Mouse (Mus musculus): Measurements from ENCODE around the gene Gcnt2. TPM values are rescaled to one million over a fixed set of nuclear protein-coding genes. Genes with fewer than 3 reads are reported as not detected.

Gene Gcnt2
- total RNA-seq, 1 experiment = 21.8 TPM

GRCm38 (mm10) chr13:40846375-40846774 lies 13.2 kb upstream of the Gcnt2 start:
- DNase-seq (ENCODE audit: low read depth, low spot score) = no peak
- H3K4me3 ChIP-seq (ENCODE audit: insufficient read depth in 1 of 2, low read depth in 1 of 2, low read length in 2 of 2, poor library complexity in 1 of 2, severe bottlenecking in 1 of 2) = no peak overlapping the region
- H3K36me3 ChIP-seq (ENCODE audit: control insufficient read depth, insufficient read depth, low read length, poor library complexity, severe bottlenecking) = no peaks in the 10 kb centered on the region
- H3K4me1 ChIP-seq (ENCODE audit: control insufficient read depth in 2 of 2, insufficient read depth in 2 of 2, low read length in 2 of 2, poor library complexity in 1 of 2) = peaks cover 0 to 7% of the 10 kb centered on the region in 2 experiments; a peak in 1 of 4 replicates
- no peak overlapping the region for H3K9ac ChIP-seq (ENCODE audit: insufficient read depth, low read depth, low read length, poor library complexity, severe bottlenecking)
- H3K27ac ChIP-seq (ENCODE audit: insufficient read depth, low read depth, low read length, poor library complexity, severe bottlenecking) = no peak overlapping the region
- TF ChIP-seq CHD2 (IDR thresholded peaks at IDR 0.05; ENCODE audit: low read depth, low read length) (no peak), ZC3H11A (IDR thresholded peaks at IDR 0.05; ENCODE audit: borderline replicate concordance, low read depth, low read length) (peak; percentile 35; the same call in 1 of the 2 replicates)
- H3K9me3 ChIP-seq (ENCODE audit: control insufficient read depth, insufficient read depth, low read depth, low read length) = no peaks in the 10 kb centered on the region
- in situ Hi-C loops (cut with MboI; ENCODE audit: low sequenced_read_pairs in 2 of 2, unreplicated experiment in 2 of 2) = loop anchor here (10.0 to 25.0 kb wide), 2 partner anchors 248 to 391 kb away; partner anchors contain the start of gene Smim13 (in 1 of the 2)

- H3K4me1 ChIP-seq (ENCODE audit: control insufficient read depth in 2 of 2, insufficient read depth in 2 of 2, low read length in 2 of 2, poor library complexity in 1 of 2) = peaks cover 3 to 18% of the 10 kb centered on the region in 2 experiments; a peak in 2 of 4 replicates
- no peak for DNase-seq (ENCODE audit: low read depth, low spot score)
- H3K9me3 ChIP-seq (ENCODE audit: control insufficient read depth, insufficient read depth, low read depth, low read length) = no peaks in the 10 kb centered on the region
- TF ChIP-seq CHD2 (IDR thresholded peaks at IDR 0.05; ENCODE audit: low read depth, low read length) = no peak
- TF ChIP-seq MAFK (IDR thresholded peaks at IDR 0.05; ENCODE audit: insufficient read depth, low read depth, low read length) = no peak
- no peak for TF ChIP-seq ZNF384 (IDR thresholded peaks at IDR 0.05; ENCODE audit: low read depth, low read length)
- TF ChIP-seq ZC3H11A (IDR thresholded peaks at IDR 0.05; ENCODE audit: borderline replicate concordance, low read depth, low read length) = no peak
- no peak for TF ChIP-seq HCFC1 (IDR thresholded peaks at IDR 0.05; ENCODE audit: borderline replicate concordance, insufficient read depth, low read length)
- H3K36me3 ChIP-seq (ENCODE audit: control insufficient read depth, insufficient read depth, low read length, poor library complexity, severe bottlenecking) = no peaks in the 10 kb centered on the region
- in situ Hi-C loops (cut with MboI; ENCODE audit: low sequenced_read_pairs in 2 of 2, unreplicated experiment in 2 of 2) = loop anchor here (10.0 to 25.0 kb wide), 2 partner anchors 247 to 389 kb away; partner anchors contain the start of gene Smim13 (in 1 of the 2)
- no peak overlapping the region for H3K4me3 ChIP-seq (ENCODE audit: insufficient read depth in 1 of 2, low read depth in 1 of 2, low read length in 2 of 2, poor library complexity in 1 of 2, severe bottlenecking in 1 of 2)
- H3K27ac ChIP-seq (ENCODE audit: insufficient read depth, low read depth, low read length, poor library complexity, severe bottlenecking) = no peak overlapping the region
- H3K9ac ChIP-seq (ENCODE audit: insufficient read depth, low read depth, low read length, poor library complexity, severe bottlenecking) = no peak overlapping the region
Observed at GRCm38 (mm10) chr13:40847898-40848297, 11.7 kb upstream of the Gcnt2 start.

- Histone ChIP-seq H3K4me3 (ENCODE audit: insufficient read depth in 1 of 2, low read depth in 1 of 2, low read length in 2 of 2, poor library complexity in 1 of 2, severe bottlenecking in 1 of 2) (no peak overlapping the region), H3K9me3 (ENCODE audit: control insufficient read depth, insufficient read depth, low read depth, low read length) (no peaks in the 10 kb centered on the region), H3K9ac (ENCODE audit: insufficient read depth, low read depth, low read length, poor library complexity, severe bottlenecking) (no peak overlapping the region), H3K4me1 (ENCODE audit: control insufficient read depth in 2 of 2, insufficient read depth in 2 of 2, low read length in 2 of 2, poor library complexity in 1 of 2) (peaks cover 8 to 20% of the 10 kb centered on the region in 2 experiments; a peak in 3 of 4 replicates), H3K36me3 (ENCODE audit: control insufficient read depth, insufficient read depth, low read length, poor library complexity, severe bottlenecking) (no peaks in the 10 kb centered on the region), H3K27ac (ENCODE audit: insufficient read depth, low read depth, low read length, poor library complexity, severe bottlenecking) (no peak overlapping the region)
- in situ Hi-C loops (cut with MboI; ENCODE audit: low sequenced_read_pairs in 2 of 2, unreplicated experiment in 2 of 2) = no loop called here
- TF ChIP-seq ZNF384 (IDR thresholded peaks at IDR 0.05; ENCODE audit: low read depth, low read length) = no peak
- no peak for TF ChIP-seq MAFK (IDR thresholded peaks at IDR 0.05; ENCODE audit: insufficient read depth, low read depth, low read length)
- no peak for TF ChIP-seq ZC3H11A (IDR thresholded peaks at IDR 0.05; ENCODE audit: borderline replicate concordance, low read depth, low read length)
- TF ChIP-seq CHD2 (IDR thresholded peaks at IDR 0.05; ENCODE audit: low read depth, low read length) = no peak
- TF ChIP-seq HCFC1 (IDR thresholded peaks at IDR 0.05; ENCODE audit: borderline replicate concordance, insufficient read depth, low read length) = no peak
- DNase-seq (ENCODE audit: low read depth, low spot score) = no peak
Observed at GRCm38 (mm10) chr13:40850686-40851085, 8.9 kb upstream of the Gcnt2 start.

GRCm38 (mm10) chr13:40851281-40851680 lies 8.3 kb upstream of the Gcnt2 start:
- Histone ChIP-seq H3K36me3 (ENCODE audit: control insufficient read depth, insufficient read depth, low read length, poor library complexity, severe bottlenecking) (no peaks in the 10 kb centered on the region), H3K9me3 (ENCODE audit: control insufficient read depth, insufficient read depth, low read depth, low read length) (no peaks in the 10 kb centered on the region), H3K27ac (ENCODE audit: insufficient read depth, low read depth, low read length, poor library complexity, severe bottlenecking) (no peak overlapping the region), H3K4me1 (ENCODE audit: control insufficient read depth in 2 of 2, insufficient read depth in 2 of 2, low read length in 2 of 2, poor library complexity in 1 of 2) (peaks cover 8 to 20% of the 10 kb centered on the region in 2 experiments; a peak in 3 of 4 replicates), H3K4me3 (ENCODE audit: insufficient read depth in 1 of 2, low read depth in 1 of 2, low read length in 2 of 2, poor library complexity in 1 of 2, severe bottlenecking in 1 of 2) (no peak overlapping the region), H3K9ac (ENCODE audit: insufficient read depth, low read depth, low read length, poor library complexity, severe bottlenecking) (no peak overlapping the region)
- TF ChIP-seq CHD2 (IDR thresholded peaks at IDR 0.05; ENCODE audit: low read depth, low read length) = no peak
- no peak for DNase-seq (ENCODE audit: low read depth, low spot score)
- in situ Hi-C loops (cut with MboI; ENCODE audit: low sequenced_read_pairs in 2 of 2, unreplicated experiment in 2 of 2) = no loop called here

GRCm38 (mm10) chr13:40851961-40852360 lies 7.6 kb upstream of the Gcnt2 start:
- no peaks in the 10 kb centered on the region for H3K9me3 ChIP-seq (ENCODE audit: control insufficient read depth, insufficient read depth, low read depth, low read length)
- in situ Hi-C loops (cut with MboI; ENCODE audit: low sequenced_read_pairs in 2 of 2, unreplicated experiment in 2 of 2) = no loop called here
- DNase-seq (ENCODE audit: low read depth, low spot score) = peak; percentile 55
- no peak overlapping the region; the same call in 1 of the 2 replicates for H3K27ac ChIP-seq (ENCODE audit: insufficient read depth, low read depth, low read length, poor library complexity, severe bottlenecking)
- TF ChIP-seq ZC3H11A (IDR thresholded peaks at IDR 0.05; ENCODE audit: borderline replicate concordance, low read depth, low read length) (no peak), ZNF384 (IDR thresholded peaks at IDR 0.05; ENCODE audit: low read depth, low read length) (no peak), HCFC1 (IDR thresholded peaks at IDR 0.05; ENCODE audit: borderline replicate concordance, insufficient read depth, low read length) (no peak), MAFK (IDR thresholded peaks at IDR 0.05; ENCODE audit: insufficient read depth, low read depth, low read length) (no peak), CHD2 (IDR thresholded peaks at IDR 0.05; ENCODE audit: low read depth, low read length) (no peak)
- no peak overlapping the region for H3K4me3 ChIP-seq (ENCODE audit: insufficient read depth in 1 of 2, low read depth in 1 of 2, low read length in 2 of 2, poor library complexity in 1 of 2, severe bottlenecking in 1 of 2)
- H3K9ac ChIP-seq (ENCODE audit: insufficient read depth, low read depth, low read length, poor library complexity, severe bottlenecking) = no peak overlapping the region
- no peaks in the 10 kb centered on the region for H3K36me3 ChIP-seq (ENCODE audit: control insufficient read depth, insufficient read depth, low read length, poor library complexity, severe bottlenecking)
- H3K4me1 ChIP-seq (ENCODE audit: control insufficient read depth in 2 of 2, insufficient read depth in 2 of 2, low read length in 2 of 2, poor library complexity in 1 of 2) = peaks cover 8 to 22% of the 10 kb centered on the region in 2 experiments; a peak in 3 of 4 replicates
